Mouse (Mus musculus) mouse trophoblast stem cell (cell line): Measurements from ENCODE around the gene Cdk14.

ENCODE experiments used
- in situ Hi-C, 2 experiments: fragments of 300-500 bp; cut with MseI, MboI; formaldehyde crosslinking; loops; 2 replicates in 1 of 2; 3 replicates in 1 of 2; pipeline ENCODE4 v1.15.1; 2025

Cdk14 gene

GRCm38 (mm10) chr5:4866099-4866498, 554.0 kb downstream of the Cdk14 start:
- in situ Hi-C loops: no loop called here

DNA sequence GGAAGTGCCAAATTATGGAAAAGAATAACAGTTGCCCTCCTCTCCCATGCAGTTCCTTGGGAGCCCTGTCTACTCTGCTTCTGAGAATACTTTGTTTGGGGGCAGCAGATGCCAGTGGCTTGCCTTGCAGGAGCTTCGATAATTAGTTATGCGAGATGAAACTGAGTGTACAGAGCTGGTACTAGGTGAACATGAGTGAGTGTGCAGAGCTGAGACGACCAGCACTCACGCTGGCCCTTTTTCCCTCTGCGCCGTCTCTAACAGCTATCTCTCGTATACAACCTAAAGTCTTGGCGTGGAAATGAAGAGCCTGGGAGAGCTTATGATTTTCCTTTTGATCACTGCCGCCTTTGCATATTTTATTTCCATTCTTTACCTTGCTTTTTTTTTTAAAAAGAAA, 558.5 kb downstream of the Cdk14 start:
- in situ Hi-C loops: no loop called here

- in situ Hi-C loops: no loop called here
These were observed 559.0 kb downstream of the Cdk14 start for GRCm38 (mm10) chr5:4861141-4861540.

- in situ Hi-C loops: no loop called here
These were observed 562.0 kb downstream of the Cdk14 start for GRCm38 (mm10) chr5:4858032-4858641.

DNA sequence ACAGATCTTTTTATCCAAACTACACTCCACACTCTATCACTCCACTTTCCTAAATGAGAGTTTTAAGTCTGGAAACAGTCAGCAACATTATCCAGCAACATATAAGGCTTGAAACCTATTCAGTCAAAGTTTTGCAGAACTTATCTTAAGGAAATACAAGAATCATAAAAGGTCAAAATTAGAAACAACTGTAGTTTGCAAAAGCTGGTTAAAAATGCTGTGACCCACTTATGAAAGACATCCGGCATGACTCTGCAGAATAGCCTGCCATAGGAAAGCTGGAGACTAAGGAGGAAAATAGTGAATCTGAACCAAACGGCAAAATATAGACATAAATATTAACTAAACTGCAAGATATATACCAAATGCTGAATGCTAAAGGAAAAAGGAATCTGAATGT, 566.6 kb downstream of the Cdk14 start:
- in situ Hi-C loops: no loop called here

- in situ Hi-C loops: no loop called here
These were observed 567.3 kb downstream of the Cdk14 start for GRCm38 (mm10) chr5:4852711-4853320.

- in situ Hi-C loops: no loop called here
These were observed 568.0 kb downstream of the Cdk14 start for GRCm38 (mm10) chr5:4851934-4852710.

DNA sequence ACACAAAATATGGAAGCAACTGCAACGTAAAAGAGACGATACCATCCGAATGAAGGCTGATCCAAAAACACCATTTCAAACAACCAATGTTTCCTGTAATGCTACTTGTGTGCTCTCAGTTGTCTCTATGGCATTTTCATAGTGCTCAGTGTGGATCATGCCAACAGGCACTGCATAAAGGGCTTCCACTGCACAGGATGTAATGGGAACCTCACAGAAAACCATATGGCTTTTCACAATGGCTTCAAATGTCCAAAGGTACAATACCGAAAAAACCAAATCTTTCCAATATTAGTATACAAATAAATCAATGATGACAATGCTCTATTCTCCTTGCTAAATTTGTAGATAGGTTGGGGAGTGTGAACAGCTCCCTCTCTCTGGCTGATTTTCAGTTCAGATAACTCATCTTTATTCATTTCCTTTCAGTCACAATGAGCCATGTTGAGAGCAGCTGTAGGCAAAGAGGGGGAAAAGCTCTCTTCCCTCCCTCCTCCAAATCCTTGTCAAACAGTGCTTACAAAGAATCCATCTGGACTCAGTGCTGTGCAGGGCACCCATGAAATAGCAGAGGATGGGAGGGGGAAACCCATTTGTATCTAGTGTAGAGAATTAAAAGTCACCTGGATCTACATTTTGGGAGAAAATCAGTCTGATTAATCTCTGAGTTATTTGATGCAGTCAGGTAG, 568.7 kb downstream of the Cdk14 start:
- in situ Hi-C loops: no loop called here

DNA sequence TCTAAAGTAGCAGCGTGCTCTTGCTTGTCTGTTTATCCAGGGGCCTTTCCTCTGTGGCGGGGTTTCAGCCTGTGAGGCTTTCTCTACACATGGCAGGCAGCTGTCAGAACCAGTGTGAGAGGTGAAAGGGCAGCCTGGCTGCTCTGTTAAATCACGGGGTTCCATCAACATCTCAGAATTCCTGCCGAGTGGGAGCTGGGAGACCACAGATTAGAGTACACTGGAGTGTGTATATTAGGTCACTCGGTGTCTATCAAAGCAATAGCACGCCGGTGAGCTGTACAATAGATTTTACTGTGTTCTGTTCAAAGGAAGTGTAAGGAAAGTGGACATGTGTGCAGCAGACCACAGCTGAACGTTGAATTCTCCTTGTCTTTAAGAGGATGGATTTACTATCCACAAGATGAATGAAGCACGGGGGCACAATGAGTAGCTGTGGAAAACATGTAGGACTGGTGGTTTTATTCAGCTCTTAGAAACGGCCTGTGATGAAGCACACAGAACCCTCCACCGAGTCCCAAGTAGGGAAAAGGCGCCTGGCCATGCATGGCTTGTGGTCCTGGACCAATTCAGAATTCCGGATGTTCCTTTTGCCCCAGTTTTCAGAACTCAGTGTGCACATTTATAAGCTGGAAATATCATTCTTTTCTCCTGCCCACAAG, 585.2 kb downstream of the Cdk14 start:
- in situ Hi-C loops: no loop called here

- in situ Hi-C loops: no loop called here
These were observed 586.2 kb downstream of the Cdk14 start for GRCm38 (mm10) chr5:4833940-4834339.

- in situ Hi-C loops: no loop called here
These were observed 593.2 kb downstream of the Cdk14 start for GRCm38 (mm10) chr5:4826886-4827285.

DNA sequence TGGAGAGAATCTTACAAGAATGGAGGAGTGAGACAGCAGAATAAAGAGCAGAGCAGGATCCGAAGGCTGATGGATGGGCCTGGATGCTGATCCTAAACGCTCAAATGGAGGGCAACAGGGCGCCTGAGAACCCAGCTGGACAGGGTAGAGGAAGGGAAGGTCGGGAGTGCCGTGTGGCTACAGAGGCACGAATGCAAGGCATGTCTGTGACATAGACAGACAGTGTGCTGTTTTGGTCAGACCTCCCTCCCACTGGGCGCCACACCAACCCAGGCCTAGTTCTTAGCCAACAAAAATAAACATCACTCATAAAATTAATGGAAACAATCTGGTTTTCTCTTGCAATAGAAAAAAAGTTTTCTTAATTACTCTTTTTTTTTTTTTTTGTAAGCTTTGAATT, 594.2 kb downstream of the Cdk14 start:
- in situ Hi-C loops: no loop called here

DNA sequence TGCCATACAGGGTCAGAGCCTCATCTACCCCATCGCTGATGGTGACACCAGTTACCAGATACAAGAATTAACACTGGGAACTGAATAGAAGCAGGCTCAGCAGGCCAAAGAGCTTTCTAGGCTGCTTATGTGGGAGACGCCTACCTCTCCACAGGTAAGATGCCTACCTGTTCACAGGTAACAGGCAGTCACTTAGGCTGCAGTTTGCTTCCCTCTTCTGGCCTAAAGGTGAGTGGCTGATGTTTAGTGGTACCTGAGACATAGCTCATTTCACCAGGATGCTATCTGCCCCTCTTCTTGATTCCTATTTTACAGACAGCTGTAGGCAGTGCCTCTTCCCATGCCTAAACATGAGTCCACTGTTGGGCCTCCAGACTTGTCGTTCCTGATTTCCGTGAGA, 595.0 kb downstream of the Cdk14 start:
- in situ Hi-C loops: no loop called here

GRCm38 (mm10) chr5:4824171-4824570, 595.9 kb downstream of the Cdk14 start:
- in situ Hi-C loops: no loop called here

DNA sequence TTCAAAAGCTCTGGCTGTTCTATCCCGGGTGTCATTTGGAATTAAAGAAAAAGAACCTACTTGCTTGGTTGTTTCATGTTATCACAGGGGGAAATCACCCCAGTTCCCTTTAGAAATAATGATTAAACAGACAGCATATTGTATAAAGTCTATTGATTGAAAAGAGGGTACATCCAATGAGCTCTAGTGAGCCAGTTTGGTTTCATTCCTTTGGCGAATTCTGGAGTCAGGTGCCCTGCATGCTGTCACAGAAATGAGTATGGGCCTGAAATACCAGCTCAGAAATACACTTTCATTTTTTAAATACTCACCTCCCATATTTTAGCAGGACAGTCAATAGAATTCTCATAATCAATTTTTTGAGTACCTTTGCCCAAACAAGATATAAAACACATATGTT, 598.1 kb downstream of the Cdk14 start:
- in situ Hi-C loops: no loop called here

- in situ Hi-C loops: no loop called here
These were observed 598.7 kb downstream of the Cdk14 start for GRCm38 (mm10) chr5:4821368-4821771.

DNA sequence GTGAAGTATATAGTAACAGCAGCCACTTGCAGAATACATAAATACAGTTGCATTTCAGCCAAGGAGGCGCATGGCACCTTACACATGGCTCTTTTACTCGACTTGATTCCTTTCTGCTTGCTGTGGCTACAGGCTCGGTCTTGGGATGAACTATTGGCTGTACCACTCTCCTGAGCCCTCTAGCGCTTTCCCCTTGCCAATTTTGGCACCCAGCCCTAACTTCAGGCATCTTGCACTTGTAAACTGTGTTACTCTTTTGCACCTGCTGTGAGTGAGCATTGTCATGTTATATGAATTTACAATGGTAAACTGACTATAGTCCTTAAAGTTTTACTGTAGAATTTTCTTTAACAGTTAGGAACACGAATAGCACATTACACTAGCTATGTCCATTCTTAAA, 603.1 kb downstream of the Cdk14 start:
- in situ Hi-C loops: no loop called here

GRCm38 (mm10) chr5:4814465-4815204, 605.5 kb downstream of the Cdk14 start:
- in situ Hi-C loops: no loop called here

DNA sequence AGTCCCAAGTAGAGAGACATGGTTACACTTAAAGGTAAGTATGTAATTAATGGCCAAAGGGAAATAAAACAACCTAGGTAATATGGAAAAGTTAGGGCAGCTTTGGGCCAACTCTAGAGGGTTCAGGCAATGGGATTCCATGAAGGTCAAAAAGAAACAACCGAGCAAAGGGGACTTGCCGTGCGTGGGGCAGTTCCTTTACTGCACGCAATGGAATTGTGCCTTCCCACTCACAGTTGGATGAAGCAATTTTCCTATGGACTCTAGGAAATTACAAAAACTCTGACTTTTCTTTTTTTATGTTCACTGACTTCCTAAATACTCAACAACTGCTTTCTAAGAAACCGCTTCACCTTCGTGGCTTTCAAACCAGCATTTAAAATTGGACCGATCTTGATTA, 606.8 kb downstream of the Cdk14 start:
- in situ Hi-C loops: no loop called here

GRCm38 (mm10) chr5:4812036-4812729, 607.9 kb downstream of the Cdk14 start:
- in situ Hi-C loops: no loop called here

GRCm38 (mm10) chr5:4805228-4805627, 614.9 kb downstream of the Cdk14 start:
- in situ Hi-C loops: no loop called here
